Mouse (Mus musculus): Measurements from ENCODE around the gene Kcnk7. TPM values are rescaled to one million over a fixed set of nuclear protein-coding genes. Genes with fewer than 3 reads are reported as not detected.

Gene Kcnk7
- total RNA-seq, 2 experiments from 2014 or later = not detected

GRCm38 (mm10) chr19:5689565-5690342 is 14.4 kb upstream of the Kcnk7 start:
- DNase-seq (ENCODE audit: low spot score in 2 of 2) = peak; percentile 69 to 70

DNA sequence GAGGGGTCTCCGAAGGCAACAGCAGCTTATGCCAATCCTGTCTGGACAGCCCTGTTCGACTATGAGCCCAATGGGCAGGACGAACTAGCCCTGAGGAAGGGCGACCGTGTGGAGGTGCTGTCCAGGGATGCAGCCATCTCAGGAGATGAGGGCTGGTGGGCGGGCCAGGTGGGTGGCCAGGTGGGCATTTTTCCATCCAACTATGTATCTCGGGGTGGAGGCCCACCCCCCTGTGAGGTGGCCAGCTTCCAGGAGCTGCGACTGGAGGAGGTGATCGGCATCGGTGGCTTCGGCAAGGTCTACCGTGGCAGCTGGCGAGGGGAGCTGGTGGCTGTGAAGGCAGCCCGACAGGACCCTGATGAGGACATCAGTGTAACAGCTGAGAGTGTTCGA is 13.8 kb upstream of the Kcnk7 start:
- peak in 1 of 2 experiments; percentile 40 for DNase-seq (ENCODE audit: low spot score in 2 of 2)

- no peak for DNase-seq (ENCODE audit: low spot score in 2 of 2)
Observed at GRCm38 (mm10) chr19:5691601-5692000, 12.6 kb upstream of the Kcnk7 start.

GRCm38 (mm10) chr19:5692086-5692912 is 11.9 kb upstream of the Kcnk7 start:
- no peak for DNase-seq (ENCODE audit: low spot score in 2 of 2)

DNA sequence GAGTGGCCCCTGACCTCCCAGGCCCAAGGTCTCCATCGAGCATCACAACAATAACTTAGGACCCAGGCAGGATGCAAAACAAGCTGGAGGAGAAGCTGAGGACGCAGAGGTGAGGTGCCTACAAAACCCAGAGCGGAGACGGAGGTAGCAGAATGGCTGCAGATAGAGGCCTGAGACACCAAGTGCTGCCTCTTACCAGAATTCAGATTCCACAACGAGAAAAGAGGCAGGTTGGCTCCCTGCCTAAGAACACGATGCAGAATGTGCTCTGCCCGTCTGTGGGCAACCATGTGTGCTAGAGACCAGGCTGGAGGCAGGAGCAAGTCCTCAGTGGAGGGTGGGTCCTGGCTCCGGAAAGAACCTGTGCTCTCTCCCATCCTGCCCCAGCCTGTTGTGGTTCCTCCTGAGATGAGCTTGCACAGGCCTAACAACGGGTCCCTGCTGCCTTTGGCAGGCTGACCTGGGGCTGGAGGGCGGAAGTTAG is 11.2 kb upstream of the Kcnk7 start:
- no peak for DNase-seq (ENCODE audit: low spot score in 2 of 2)

GRCm38 (mm10) chr19:5693801-5694200 is 10.4 kb upstream of the Kcnk7 start:
- no peak for DNase-seq (ENCODE audit: low spot score in 2 of 2)

GRCm38 (mm10) chr19:5695849-5696462 is 8.2 kb upstream of the Kcnk7 start:
- no peak for DNase-seq (ENCODE audit: low spot score in 2 of 2)

GRCm38 (mm10) chr19:5704801-5705571 is 819 bp downstream of the Kcnk7 start:
- no peak for DNase-seq (ENCODE audit: low spot score in 2 of 2)

- DNase-seq (ENCODE audit: low spot score in 2 of 2) = no peak
Observed at GRCm38 (mm10) chr19:5710068-5710467, 5.9 kb downstream of the Kcnk7 start.

DNA sequence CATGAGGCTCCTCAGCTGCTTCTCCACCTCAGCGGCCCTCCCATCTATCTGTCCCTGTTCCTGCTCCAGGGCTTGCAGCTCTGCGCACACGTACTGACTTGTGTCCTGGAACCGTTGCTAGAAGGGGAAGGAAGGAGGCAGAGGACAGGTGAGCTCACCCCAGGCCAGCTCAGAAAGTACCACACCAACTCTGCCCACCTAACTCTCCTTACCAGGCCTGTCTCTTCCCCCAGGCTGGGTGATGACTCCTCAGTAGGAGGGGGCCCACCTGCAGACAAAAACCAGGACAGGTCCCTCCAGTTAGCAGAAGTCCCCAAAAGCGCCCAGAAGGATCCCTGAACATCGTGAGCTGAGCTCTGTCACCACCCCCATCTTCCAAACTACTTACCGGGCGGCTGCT is 6.4 kb downstream of the Kcnk7 start:
- no peak for DNase-seq (ENCODE audit: low spot score in 2 of 2)

DNA sequence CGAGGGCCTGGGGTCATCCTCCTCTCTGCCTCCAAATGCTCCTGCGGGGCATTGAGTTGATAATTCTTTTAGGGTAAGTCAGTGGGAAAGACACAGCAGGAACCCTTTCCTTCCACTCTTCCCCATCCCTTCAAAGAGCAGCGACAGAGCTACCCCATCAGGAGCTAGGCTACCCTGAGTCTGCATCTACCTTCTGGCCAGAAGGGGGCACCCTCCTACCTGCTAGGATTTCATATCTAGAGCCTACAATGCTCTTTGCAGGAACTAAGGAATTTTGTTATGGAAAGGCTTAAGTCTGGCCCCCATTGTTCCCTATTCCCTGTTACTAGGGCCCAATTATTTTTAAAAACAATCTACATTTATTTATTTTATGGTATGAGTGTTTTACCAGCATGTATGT is 7.1 kb downstream of the Kcnk7 start:
- peak; percentile 61 to 81 for DNase-seq (ENCODE audit: low spot score in 2 of 2)

DNA sequence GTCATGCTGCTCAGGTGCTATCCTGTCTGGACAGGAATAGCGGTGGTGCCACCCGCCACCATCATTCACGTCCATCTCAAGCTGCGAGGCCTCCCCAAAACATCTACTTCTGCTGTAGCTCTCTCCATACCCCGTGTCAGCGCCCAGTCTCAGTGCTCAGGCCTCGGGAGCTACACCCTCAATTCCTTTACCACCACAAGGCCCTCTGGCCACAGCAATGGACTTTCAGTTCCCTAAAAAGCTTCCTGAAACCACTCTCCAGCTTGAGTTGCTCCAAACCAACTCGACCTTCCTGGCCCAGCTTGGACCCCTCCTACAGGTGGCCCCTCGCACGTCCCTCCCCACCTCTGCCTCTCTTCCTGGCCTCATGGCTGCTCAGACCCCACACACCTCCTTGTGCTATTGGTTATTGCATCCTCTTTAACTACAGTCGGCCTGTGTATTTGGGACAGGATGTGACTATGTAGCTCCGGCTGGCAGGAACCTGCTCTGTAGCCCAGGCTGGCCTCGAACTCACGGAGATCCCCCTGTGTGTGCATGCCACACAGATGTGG is 7.8 kb downstream of the Kcnk7 start:
- DNase-seq (ENCODE audit: low spot score in 2 of 2) = no peak

DNA sequence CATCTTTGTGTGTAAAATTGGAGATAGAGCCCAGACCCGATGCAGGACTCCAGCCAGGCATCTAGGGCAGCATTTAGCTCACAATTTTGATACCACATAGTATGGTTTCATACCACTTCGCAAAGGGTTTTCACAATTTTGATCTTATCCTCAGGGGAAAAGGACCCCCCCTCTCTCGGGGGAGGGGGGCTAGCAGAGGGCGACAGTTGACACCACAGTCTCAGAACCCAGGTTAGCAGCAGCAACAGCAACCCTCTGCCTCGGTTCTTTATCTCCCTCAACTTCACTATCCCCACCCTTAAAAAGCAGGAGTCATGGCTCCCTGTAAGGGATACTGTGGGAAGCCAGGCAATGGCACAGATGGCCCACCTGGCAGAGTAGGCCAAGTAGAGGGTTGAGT is 9.1 kb downstream of the Kcnk7 start:
- no peak for DNase-seq (ENCODE audit: low spot score in 2 of 2)

- DNase-seq (ENCODE audit: low spot score in 2 of 2) = no peak
Observed at GRCm38 (mm10) chr19:5713730-5714129, 9.6 kb downstream of the Kcnk7 start.

DNA sequence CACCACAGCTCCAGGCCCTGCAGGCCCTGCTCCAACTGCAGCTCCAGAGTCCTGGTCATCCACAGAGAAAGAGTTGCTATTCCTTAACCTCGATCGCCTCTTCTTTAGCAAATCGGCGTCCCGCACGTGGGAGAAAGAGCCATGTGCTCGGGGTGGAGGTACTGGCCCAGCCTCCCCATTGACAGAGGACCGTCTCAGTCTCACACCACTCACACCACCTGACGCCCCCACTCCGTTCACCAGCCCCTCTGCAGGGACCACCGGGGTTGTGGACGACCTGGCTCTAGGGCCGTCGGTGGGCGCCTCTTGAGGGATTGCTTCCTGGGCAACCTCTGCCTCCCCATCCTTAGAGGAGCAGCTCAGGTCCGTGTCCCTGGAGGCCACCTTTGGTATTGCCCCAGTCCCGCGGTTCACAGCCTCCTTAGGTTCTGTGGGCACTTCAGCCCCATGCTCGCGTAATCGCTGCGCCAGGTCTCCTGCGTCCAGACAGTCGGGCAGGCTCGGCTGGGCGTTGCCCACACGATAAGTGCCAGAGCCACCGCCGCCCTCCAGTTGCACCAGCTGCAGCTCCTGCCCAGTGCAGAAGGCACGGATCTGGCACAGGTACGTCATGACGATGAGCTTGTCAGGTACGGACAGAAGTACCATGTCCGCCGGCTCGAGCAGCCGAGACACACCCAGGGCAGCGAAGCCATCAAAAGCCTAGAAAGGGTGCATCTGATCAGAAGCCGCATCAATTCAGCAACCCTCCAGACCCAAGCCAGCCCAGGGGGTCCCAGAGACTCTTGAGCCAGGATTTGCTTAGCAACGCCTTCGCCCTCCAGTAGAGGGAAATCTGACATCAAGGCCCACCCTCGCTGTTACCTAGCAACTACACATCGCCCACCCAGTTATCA is 11.9 kb downstream of the Kcnk7 start:
- peak in 1 of 2 experiments; percentile 34 for DNase-seq (ENCODE audit: low spot score in 2 of 2)

GRCm38 (mm10) chr19:5716955-5717354 is 12.8 kb downstream of the Kcnk7 start:
- DNase-seq (ENCODE audit: low spot score in 2 of 2) = no peak

GRCm38 (mm10) chr19:5721233-5721632 is 17.1 kb downstream of the Kcnk7 start:
- no peak for DNase-seq (ENCODE audit: low spot score in 2 of 2)

- no peak for DNase-seq (ENCODE audit: low spot score in 2 of 2)
Observed at GRCm38 (mm10) chr19:5722848-5723425, 18.8 kb downstream of the Kcnk7 start.

DNA sequence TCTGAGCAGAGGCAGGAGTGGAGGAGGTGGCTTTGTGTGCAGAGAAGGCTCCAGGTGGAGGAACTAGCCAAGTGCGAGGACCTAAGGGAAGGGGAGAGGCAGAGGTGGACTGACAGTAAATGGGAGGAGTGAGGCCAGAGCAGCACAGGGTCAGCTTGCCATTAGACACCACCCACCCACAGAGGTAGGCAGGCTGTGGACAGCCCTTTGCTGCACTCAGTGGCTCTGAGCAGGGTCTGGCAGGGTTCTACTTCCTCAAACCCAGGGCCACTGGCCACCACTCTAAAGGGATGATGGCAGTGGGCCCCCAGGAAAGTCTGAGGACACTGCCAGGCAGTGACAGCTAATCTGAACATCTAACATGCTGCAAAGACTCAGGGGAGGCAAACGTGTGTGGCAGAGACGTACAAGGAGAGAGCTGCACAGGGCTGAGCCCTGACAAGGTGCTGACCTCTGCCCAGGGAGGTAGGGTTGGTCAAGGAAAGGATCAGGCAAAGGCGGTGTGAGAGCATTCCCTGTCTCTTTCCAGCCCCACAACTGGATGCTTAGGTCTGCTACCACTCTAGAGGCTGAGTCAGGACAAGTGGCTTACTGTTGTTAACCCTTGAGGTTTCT is 19.9 kb downstream of the Kcnk7 start:
- DNase-seq (ENCODE audit: low spot score in 2 of 2) = no peak
